Mouse (Mus musculus) lung, adult 2 months (tissue): ENCODE data around the gene Fstl5. TPM values are rescaled to one million over a fixed set of nuclear protein-coding genes. Genes with fewer than 3 reads are reported as not detected.
"Not testable (repeated sequence)": the region's sequence is repeated elsewhere in the genome, so short reads cannot be mapped to it uniquely, and the experiment has no call there.

Source experiments
- DNase-seq: peaks from one replicate; pipeline ENCODE4 v3.0.0; 2022
- H3K4me1 ChIP-seq: fragments of 200-500 bp; 2 replicates; pipeline ENCODE4 v1.6.1; 2011; ENCODE audit warnings: low read length; ENCODE audit not compliant: control insufficient read depth, insufficient read depth
- H3K4me3 ChIP-seq: fragments of 200-500 bp; replicated peaks from 2 replicates; pipeline ENCODE3; 2011; ENCODE audit warnings: low read depth, mild to moderate bottlenecking, control low read depth, low read length; ENCODE audit errors: extremely low read depth
- CTCF ChIP-seq: fragments of 200-500 bp; IDR thresholded peaks from 2 replicates; pipeline ENCODE4 v1.5.1; 2011; ENCODE audit warnings: mild to moderate bottlenecking, low read length, control low read depth; ENCODE audit not compliant: insufficient read depth
- POLR2A ChIP-seq: fragments of 200-500 bp; IDR thresholded peaks from 2 replicates; pipeline ENCODE4 v1.6.1; 2011; ENCODE audit warnings: low read depth, mild to moderate bottlenecking, control low read depth, low read length, borderline replicate concordance; ENCODE audit errors: extremely low read depth
- WGBS: fragments of 180-500 bp; shearing (Covaris S2); methylation state at CpG from one replicate; pipeline ENCODE4 v1.1.7; 2018; 5-methylcytosine and 5-hydroxymethylcytosine counted together
- polyA plus RNA-seq: library from polyadenylated mRNA; depleted of rRNA; stranded (reverse); fragments of >200 nt; gene quantifications from 2 replicates; pipeline ENCODE4 v1.2.3, GENCODE M21; 2012

Fstl5 gene
- polyA plus RNA-seq, 1 experiment = not detected

GRCm38 (mm10) chr3:76467229-76467874 lies 393.3 kb downstream of the Fstl5 start:
- Histone ChIP-seq H3K4me1 (no peaks in the 10 kb centered on the region), H3K4me3 (no peak overlapping the region)
- no peak for DNase-seq
- no peak for TF ChIP-seq CTCF
- no peak for TF ChIP-seq POLR2A

GRCm38 (mm10) chr3:76468147-76468546 lies 394.1 kb downstream of the Fstl5 start:
- TF ChIP-seq POLR2A (no peak), CTCF (no peak)
- no peaks in the 10 kb centered on the region for H3K4me1 ChIP-seq
- no peak overlapping the region for H3K4me3 ChIP-seq
- DNase-seq = no peak
- WGBS = 54% methylated on average over 1 of the region's 1 CpGs

GRCm38 (mm10) chr3:76507891-76508290 lies 433.8 kb downstream of the Fstl5 start:
- DNase-seq, H3K4me1 ChIP-seq, H3K4me3 ChIP-seq: not testable (repeated sequence)
- WGBS = 41% methylated on average over 3 of the region's 3 CpGs

- 86% methylated on average over 14 of the region's 14 CpGs for WGBS
- Histone ChIP-seq H3K4me3 (no peak overlapping the region), H3K4me1 (no peaks in the 10 kb centered on the region)
- DNase-seq = no peak
- TF ChIP-seq CTCF (no peak), POLR2A (no peak)
Measured at GRCm38 (mm10) chr3:76508811-76509210, 434.7 kb downstream of the Fstl5 start.

- H3K4me1 ChIP-seq = no peaks in the 10 kb centered on the region
- DNase-seq = no peak
- no peak overlapping the region for H3K4me3 ChIP-seq
- no peak for TF ChIP-seq CTCF
- TF ChIP-seq POLR2A = no peak
Measured at GRCm38 (mm10) chr3:76567346-76567745, 493.3 kb downstream of the Fstl5 start.

- WGBS = 64% methylated on average over 3 of the region's 3 CpGs
- H3K4me1 ChIP-seq = no peaks in the 10 kb centered on the region
- TF ChIP-seq CTCF = no peak
- no peak for TF ChIP-seq POLR2A
- H3K4me3 ChIP-seq = no peak overlapping the region
- no peak for DNase-seq
Measured at GRCm38 (mm10) chr3:76572478-76572877, 498.4 kb downstream of the Fstl5 start.

- Histone ChIP-seq H3K4me3 (no peak overlapping the region), H3K4me1 (no peaks in the 10 kb centered on the region)
- no peak for DNase-seq
- no peak for TF ChIP-seq CTCF
- WGBS = 68% methylated on average over 3 of the region's 3 CpGs
Measured at GRCm38 (mm10) chr3:76572920-76573541, 499.0 kb downstream of the Fstl5 start.

- 48% methylated on average over 4 of the region's 4 CpGs for WGBS
- no peak for TF ChIP-seq CTCF
- no peak for TF ChIP-seq POLR2A
- DNase-seq = no peak
- H3K4me3 ChIP-seq = no peak overlapping the region
- no peaks in the 10 kb centered on the region for H3K4me1 ChIP-seq
Measured at GRCm38 (mm10) chr3:76593148-76593547, 519.1 kb downstream of the Fstl5 start.

GRCm38 (mm10) chr3:76620044-76620443 lies 546.0 kb downstream of the Fstl5 start:
- H3K4me1 ChIP-seq = no peaks in the 10 kb centered on the region
- WGBS = 88% methylated on average over 1 of the region's 1 CpGs
- DNase-seq = no peak
- TF ChIP-seq CTCF (no peak), POLR2A (no peak)
- H3K4me3 ChIP-seq = no peak overlapping the region

- no peaks in the 10 kb centered on the region for H3K4me1 ChIP-seq
- no peak for TF ChIP-seq CTCF
- TF ChIP-seq POLR2A = no peak
- no peak overlapping the region for H3K4me3 ChIP-seq
- no peak for DNase-seq
- 84% methylated on average over 1 of the region's 1 CpGs for WGBS
Measured at GRCm38 (mm10) chr3:76654243-76654642, 580.2 kb downstream of the Fstl5 start.
